Mouse (Mus musculus) left cerebral cortex, postnatal 25 days (tissue): ENCODE measurements at regions not wholly inside any gene's neighbourhood (a gene's known extent, or its start where the extent isn't known, plus 50 kb on each side); places are given as distances from the start of the nearest gene placed in this dataset.

Experiments used
- DNase-seq, 2 experiments: peaks; one replicate each; pipeline ENCODE4 v3.0.0; 2022; ENCODE audit warnings: low spot score in 2 of 2, mixed read lengths in 1 of 2
- intact Hi-C: fragments of 180-260 bp; cut with DNase I; formaldehyde crosslinking; loops from one replicate; pipeline ENCODE4 v1.15.1; 2025

- DNase-seq = no peak
- intact Hi-C loops = no loop called here
These were observed 159.2 kb upstream of the Zfp706 start for GRCm38 (mm10) chr15:37166744-37167143.

GRCm38 (mm10) chr15:37165887-37166507, 158.4 kb upstream of the Zfp706 start:
- peak in 1 of 2 experiments; percentile 8 for DNase-seq
- intact Hi-C loops = no loop called here

GRCm38 (mm10) chr15:37165216-37165615, 157.6 kb upstream of the Zfp706 start:
- DNase-seq = no peak
- intact Hi-C loops = no loop called here

GRCm38 (mm10) chr15:37164191-37165135, 156.9 kb upstream of the Zfp706 start:
- intact Hi-C loops = no loop called here
- no peak for DNase-seq

- no peak for DNase-seq
- intact Hi-C loops = no loop called here
These were observed 152.4 kb upstream of the Zfp706 start for GRCm38 (mm10) chr15:37159956-37160355.

- no peak for DNase-seq
- intact Hi-C loops = no loop called here
These were observed 151.8 kb upstream of the Zfp706 start for GRCm38 (mm10) chr15:37159349-37159748.

- no peak for DNase-seq
- intact Hi-C loops = no loop called here
These were observed 149.8 kb upstream of the Zfp706 start for GRCm38 (mm10) chr15:37157386-37157785.

GRCm38 (mm10) chr15:37154934-37155333, 147.4 kb upstream of the Zfp706 start:
- DNase-seq = no peak
- intact Hi-C loops = no loop called here

GRCm38 (mm10) chr15:37153177-37153576, 145.6 kb upstream of the Zfp706 start:
- intact Hi-C loops = no loop called here
- no peak for DNase-seq

- peak; percentile 49 to 61 for DNase-seq
- intact Hi-C loops = no loop called here
These were observed 128.1 kb upstream of the Zfp706 start for GRCm38 (mm10) chr15:37135590-37136164.

GRCm38 (mm10) chr15:37134913-37135589, 127.5 kb upstream of the Zfp706 start:
- DNase-seq = peak; percentile 54 to 69
- intact Hi-C loops = no loop called here

- intact Hi-C loops = no loop called here
- DNase-seq = no peak
These were observed 126.8 kb upstream of the Zfp706 start for GRCm38 (mm10) chr15:37134386-37134785.

- DNase-seq = peak; percentile 17 to 25
- intact Hi-C loops = no loop called here
These were observed 126.3 kb upstream of the Zfp706 start for GRCm38 (mm10) chr15:37133916-37134315.

- no peak for DNase-seq
- intact Hi-C loops = loop anchor here (10.0 kb wide), 1 partner anchor 827 kb away; no protein-coding TSS in a partner anchor
These were observed 120.1 kb upstream of the Zfp706 start for GRCm38 (mm10) chr15:37127681-37128080.

GRCm38 (mm10) chr15:37127170-37127569, 119.6 kb upstream of the Zfp706 start:
- intact Hi-C loops = loop anchor here (10.0 kb wide), 1 partner anchor 828 kb away; no protein-coding TSS in a partner anchor
- DNase-seq = no peak

- DNase-seq = no peak
- intact Hi-C loops = loop anchor here (10.0 kb wide), 1 partner anchor 829 kb away; no protein-coding TSS in a partner anchor
These were observed 118.2 kb upstream of the Zfp706 start for GRCm38 (mm10) chr15:37125823-37126222.

- intact Hi-C loops = loop anchor here (5.0 to 10.0 kb wide), 3 partner anchors 332 to 830 kb away; no protein-coding TSS in a partner anchor
- DNase-seq = peak in 1 of 2 experiments; percentile 77
These were observed 117.4 kb upstream of the Zfp706 start for GRCm38 (mm10) chr15:37124951-37125350.

- peak in 1 of 2 experiments; percentile 78 for DNase-seq
- intact Hi-C loops = loop anchor here (5.0 to 10.0 kb wide), 3 partner anchors 333 to 831 kb away; no protein-coding TSS in a partner anchor
These were observed 116.7 kb upstream of the Zfp706 start for GRCm38 (mm10) chr15:37124299-37124698.

GRCm38 (mm10) chr15:37120381-37120780, 112.8 kb upstream of the Zfp706 start:
- intact Hi-C loops = loop anchor here (1.0 to 10.0 kb wide), 4 partner anchors 208 to 834 kb away; no protein-coding TSS in a partner anchor
- DNase-seq = peak; percentile 84 to 91
